Mouse (Mus musculus) megakaryocyte, adult 5-6 weeks (primary cell): ENCODE data around the gene Tbx1. TPM values are rescaled to one million over a fixed set of nuclear protein-coding genes. Genes with fewer than 3 reads are reported as not detected.

Experiments used
- ATAC-seq: 2 replicates; pipeline ENCODE4 v1.8.0; 2016; ENCODE audit warnings: mild to moderate bottlenecking, inconsistent platforms; ENCODE audit not compliant: poor library complexity, severe bottlenecking
- total RNA-seq, 2 experiments: library from RNA; stranded (forward) in 1 of 2; stranded (reverse) in 1 of 2; fragments of 153-499, 151-499 nt in 1 of 2; fragments of 221-1000, 200-1000 nt in 1 of 2; gene quantifications; 2 replicates each; pipeline versions ENCODE4 v1.2.3 to v1.2.4; 2015 to 2017

Tbx1 gene
- total RNA-seq, 2 experiments from 2014 or later = not detected

DNA sequence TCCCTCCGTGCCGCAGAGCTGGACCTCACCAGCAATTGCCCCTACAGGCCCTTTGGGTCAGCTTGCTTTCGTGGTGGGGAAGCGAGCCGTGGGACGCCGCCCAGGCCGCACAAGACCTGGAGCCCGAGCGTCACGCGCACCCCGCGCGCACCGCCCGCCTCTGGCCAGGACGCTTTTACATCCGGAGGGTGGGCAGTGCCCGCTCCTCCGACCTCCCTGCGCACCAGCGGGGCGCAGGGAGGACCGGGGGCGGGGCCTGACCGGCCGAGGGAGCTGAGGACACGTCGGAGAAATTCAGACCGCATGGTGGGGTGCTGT, 1.8 kb downstream of the Tbx1 start:
- ATAC-seq = no peak

DNA sequence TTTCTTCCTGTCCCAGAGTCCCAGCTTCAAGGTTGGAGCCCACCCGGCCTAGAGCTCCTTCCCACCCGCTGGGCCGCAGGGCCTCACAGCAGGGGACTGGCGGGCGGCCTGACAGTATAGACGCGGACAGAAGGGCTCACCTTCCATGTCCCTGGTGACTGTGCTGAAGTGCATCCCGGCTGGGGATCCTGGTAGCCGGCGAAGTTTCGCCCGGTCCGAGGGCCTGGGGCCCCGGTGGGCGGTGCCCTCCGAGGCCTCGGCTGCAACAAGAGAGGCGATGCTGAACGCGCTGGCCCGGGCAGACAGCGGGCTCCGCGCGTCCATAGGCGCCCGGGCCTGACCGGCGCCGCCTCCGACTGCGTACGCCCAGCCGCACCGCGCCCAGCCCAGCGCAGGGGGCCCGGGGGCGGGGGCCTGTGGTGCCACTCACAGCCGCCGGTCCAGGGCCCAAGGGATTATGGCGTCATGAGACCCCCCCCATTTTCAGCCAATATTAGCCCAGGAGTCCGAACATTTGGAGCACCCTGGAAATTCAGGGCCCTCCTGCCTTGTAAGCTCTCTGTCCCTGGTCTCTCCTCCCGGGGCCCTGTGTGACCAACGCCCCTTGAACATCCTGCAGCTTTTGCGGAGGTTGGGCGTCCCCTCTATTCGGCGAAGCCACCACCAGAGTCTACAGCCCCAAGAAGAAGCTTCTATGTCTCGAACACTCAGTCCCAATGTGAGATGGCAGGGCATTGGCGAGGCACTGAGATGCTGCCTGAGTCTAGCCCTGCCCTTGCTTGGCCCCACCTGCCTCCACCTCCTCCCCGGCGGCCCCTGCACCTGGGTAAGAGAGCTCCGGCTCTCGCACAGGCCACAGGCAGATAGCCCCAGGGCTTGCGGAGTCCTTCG, 2.4 kb downstream of the Tbx1 start:
- ATAC-seq = no peak

DNA sequence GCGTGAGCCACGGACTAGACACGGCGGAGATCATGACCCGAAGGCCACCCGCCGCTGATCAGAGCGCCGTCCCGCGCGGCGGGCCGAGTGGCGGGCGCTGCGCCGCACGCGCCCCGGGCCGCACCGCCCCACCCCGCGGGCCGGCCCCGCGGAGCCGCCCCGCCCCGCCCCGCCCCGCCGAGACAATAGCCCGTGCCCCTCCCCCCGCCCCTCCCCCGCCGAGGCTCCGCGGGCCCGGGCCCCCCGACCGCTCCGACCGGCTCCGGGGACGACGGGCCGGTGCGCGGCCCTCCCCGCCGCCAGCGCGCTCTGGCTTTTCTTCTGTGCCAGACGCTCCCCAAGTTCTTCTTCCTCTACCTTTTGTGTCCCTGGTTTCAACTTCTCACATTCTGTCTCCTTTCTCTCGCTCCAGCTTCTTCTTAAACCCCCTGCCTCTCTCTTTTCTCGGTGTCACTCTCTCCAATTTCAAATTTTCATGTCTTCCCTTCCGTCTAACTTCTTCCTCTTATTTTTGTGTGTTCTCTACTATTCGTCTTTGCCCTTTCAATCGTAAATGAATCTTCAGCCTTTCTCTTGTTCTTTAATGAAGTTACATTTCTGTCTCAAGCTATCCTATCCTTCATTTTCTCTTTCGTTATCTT, 3.4 kb downstream of the Tbx1 start:
- ATAC-seq = no peak

- ATAC-seq = no peak
Observed at GRCm38 (mm10) chr16:18586076-18586905, 4.2 kb downstream of the Tbx1 start.

DNA sequence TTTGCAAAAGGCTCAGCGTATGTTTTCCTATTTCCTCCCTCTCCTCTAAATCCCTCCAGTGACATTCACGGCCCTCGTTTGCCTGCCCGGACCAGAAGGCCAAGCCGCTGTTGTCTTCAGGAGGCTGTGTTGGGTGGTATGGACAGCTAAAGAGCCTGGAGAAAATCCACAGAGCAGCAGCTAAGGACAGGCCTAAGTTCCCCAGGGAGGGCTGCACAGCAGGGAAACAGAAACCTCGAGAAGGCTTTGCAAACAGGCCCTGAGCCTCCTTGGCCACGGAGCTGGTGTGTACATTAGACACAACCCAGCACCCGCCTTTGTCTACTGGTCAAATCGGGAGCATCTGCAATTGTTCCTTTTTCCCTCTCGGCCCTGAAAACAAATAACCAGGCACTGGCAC, 4.8 kb downstream of the Tbx1 start:
- no peak for ATAC-seq

- no peak for ATAC-seq
Observed at GRCm38 (mm10) chr16:18584901-18585510, 5.5 kb downstream of the Tbx1 start.

DNA sequence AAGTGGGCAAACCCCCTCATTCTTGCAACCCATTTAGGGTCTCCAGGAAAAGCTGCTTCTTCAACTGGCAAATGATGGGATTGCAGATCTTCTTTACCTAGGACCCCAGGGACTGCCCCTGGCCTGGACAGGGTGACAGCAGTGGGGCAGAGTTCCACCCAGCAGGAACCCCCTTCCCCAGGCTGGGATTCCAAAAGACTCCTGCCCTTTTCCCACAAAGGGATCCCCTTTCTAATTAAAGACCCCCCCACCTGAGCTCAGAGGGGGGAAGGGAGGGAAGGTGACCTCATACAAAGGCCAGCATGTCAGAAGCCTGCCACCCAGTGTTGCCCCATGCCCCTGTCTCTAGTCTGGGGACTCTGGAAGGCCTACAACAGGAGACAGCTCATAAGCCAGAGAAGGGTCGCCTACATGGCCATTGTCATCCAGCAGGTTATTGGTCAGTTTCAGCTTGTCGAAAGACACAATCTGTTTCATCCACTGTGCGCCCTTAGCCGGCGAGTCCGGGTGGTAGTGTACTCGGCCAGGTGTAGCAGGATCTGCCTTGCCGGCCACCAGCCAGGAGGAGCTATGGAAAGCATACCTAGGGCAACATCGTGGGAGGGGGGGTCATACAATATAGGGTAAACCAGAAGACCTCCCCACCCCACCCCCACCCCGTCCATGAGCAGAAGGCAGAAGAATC, 6.7 kb downstream of the Tbx1 start:
- no peak for ATAC-seq

DNA sequence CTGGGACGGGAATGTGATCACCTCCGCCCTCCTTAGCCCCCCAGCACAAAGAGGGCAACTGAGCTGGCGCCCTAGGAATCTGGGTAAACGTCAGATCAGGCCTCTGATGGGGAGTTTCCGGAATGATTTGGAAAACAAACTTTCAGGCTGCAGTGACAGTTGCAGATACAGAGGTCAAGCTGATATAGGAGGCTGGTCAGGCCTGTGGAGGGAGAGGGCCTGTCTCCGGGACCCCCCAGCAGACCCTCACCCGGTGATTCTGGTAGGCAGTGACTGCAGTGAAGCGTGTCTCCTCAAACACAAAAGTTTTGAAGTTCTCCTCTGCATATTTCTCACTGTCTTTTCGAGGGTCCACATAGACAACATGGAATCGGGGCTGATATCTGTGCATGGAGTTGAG, 7.3 kb downstream of the Tbx1 start:
- no peak for ATAC-seq

- no peak for ATAC-seq
Observed at GRCm38 (mm10) chr16:18582426-18583148, 7.9 kb downstream of the Tbx1 start.

- no peak for ATAC-seq
Observed at GRCm38 (mm10) chr16:18581623-18582205, 8.8 kb downstream of the Tbx1 start.

DNA sequence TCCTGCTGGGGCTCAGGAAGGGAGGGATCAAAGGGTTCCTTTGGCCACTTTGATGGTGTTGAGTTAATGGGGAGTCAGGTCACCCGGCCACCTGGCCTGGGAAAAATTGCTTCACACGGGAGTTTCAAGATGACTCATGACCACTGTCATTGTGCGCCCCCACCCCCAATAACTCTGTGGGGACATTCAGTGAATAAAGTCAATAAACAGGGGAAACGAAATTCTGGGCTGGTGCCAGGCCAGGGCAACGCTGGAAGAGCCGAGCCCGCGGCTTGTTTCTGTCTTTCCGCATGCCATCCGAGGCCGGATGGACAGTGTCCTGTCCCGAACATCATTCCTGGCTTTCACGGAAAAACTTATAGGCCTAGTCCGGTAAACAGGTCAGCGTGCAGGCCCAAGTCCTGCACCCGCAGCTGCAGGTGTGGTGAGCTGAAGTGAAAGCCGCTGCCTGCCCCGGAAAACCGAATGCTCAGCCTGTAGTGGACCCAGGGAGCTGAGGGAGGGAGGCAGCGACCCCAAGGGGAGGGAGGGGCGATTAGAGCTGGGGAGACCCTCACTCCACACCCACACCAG, 9.3 kb downstream of the Tbx1 start:
- no peak for ATAC-seq

DNA sequence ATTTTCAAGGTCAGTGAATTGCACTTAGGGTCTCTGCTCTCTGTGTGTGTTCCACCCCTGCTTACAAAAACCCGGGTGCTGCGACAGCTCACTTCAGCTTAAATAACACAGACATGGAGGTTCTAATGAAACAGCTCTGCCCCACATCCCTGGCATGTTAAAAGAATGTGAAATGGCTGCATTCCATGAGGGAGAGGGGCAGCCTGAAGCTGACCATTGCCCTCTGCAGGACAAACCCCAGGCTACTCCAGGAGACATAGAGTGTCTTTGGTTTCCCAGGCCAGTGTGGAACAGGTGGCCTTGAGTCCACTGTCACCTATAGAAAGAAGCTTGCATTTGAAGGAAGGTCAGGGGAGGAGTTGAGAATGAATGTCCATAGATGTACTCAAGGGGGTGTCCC, 10.1 kb downstream of the Tbx1 start:
- ATAC-seq = no peak

GRCm38 (mm10) chr16:18577599-18578160, 12.8 kb downstream of the Tbx1 start:
- ATAC-seq = 0 out of 2 replicates have a peak, but pooled peaks have one; percentile 21

GRCm38 (mm10) chr16:18577071-18577470, 13.4 kb downstream of the Tbx1 start:
- no peak for ATAC-seq

DNA sequence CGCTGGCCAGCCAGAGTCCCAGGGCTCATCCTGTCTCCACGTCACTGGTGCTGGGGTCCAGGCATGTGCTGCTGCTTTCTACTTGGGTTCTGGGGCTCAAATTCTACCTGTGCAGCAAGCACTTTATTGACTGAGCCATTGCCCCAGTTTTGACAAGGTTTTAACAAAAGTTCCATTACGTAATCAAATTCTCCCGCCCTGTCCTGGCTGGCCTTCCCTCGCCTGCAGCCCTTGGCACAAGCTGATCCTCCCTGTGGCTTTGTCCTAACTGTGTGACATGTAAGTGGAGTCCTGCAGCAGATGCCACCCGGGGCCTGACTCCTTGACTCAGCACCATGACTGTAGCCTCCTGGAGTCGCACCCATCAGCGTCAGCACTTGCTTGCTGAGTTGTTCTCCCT, 16.3 kb downstream of the Tbx1 start:
- ATAC-seq = no peak

GRCm38 (mm10) chr16:18568599-18568998, 21.9 kb downstream of the Tbx1 start:
- no peak for ATAC-seq

DNA sequence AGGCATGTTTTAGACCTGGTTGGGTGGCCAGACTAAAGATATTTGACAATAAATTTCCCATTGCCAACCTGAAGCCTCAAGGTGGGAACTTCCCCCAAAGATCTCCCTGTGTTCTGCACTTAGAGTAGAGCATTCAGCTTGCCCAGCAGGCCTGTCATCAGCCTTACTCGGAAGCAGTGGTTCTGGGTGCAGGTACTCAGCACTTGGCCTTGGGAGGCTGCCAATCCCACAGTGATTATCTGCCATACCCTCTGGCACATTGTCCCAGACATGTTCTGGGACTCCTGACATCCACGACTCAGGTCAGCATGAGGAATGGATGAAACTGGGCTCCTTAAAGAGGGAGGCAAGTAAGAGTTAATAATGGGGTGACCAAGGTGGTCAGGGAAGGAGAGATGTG, 26.0 kb downstream of the Tbx1 start:
- no peak for ATAC-seq

GRCm38 (mm10) chr16:18556461-18556860, 34.0 kb downstream of the Tbx1 start:
- ATAC-seq = no peak
